In genomic region chr2:152020255-152020654, GRCm38 (mm10) we compare ENCODE assay signal across 8 mouse cellular contexts. TPM values are rescaled to one million over a fixed set of nuclear protein-coding genes. Genes with fewer than 3 reads are reported as not detected.
DNase-seq lines count a peak whose midpoint lies in the region; ATAC-seq and TF ChIP-seq lines count a peak whose summit lies in the region.

No protein-coding gene starts in this region.

- ATAC-seq in hindbrain, embryonic 13.5 days (ENCODE audit: low FRiP score) = 0 out of 2 replicates have a peak, but pooled peaks have one; percentile 34
- peak; percentile 60; the same call in 1 of the 2 replicates for ATAC-seq in neural tube, embryonic 14.5 days (ENCODE audit: low read depth)

- intact Hi-C loops in gastrocnemius, postnatal 14 days (cut with DNase I; ENCODE audit: low total_unique reads) = no loop called here

- no peak for TF ChIP-seq POLR2A in lung, adult 2 months (IDR thresholded peaks at IDR 0.05; ENCODE audit: borderline replicate concordance, extremely low read depth, low read depth, low read length)

- 22% methylated on average over 6 of the region's 6 CpGs for WGBS in hindbrain, embryonic 13.5 days
- 13% methylated on average over 6 of the region's 6 CpGs for WGBS in lung, adult 2 months
- WGBS in neural tube, embryonic 14.5 days = 16% methylated on average over 6 of the region's 6 CpGs

- H3K27ac ChIP-seq in hindbrain, embryonic 13.5 days = no peak overlapping the region
- H3K27ac ChIP-seq in neural tube, embryonic 14.5 days (ENCODE audit: low read depth, low read length) = no peak overlapping the region

- no peaks in the 10 kb centered on the region for H3K36me3 ChIP-seq in hindbrain, embryonic 13.5 days
- no peaks in the 10 kb centered on the region for H3K36me3 ChIP-seq in neural tube, embryonic 14.5 days (ENCODE audit: control insufficient read depth, insufficient read depth, low read length)

- H3K9me3 ChIP-seq in hindbrain, embryonic 13.5 days = no peaks in the 10 kb centered on the region
- no peaks in the 10 kb centered on the region for H3K9me3 ChIP-seq in neural tube, embryonic 14.5 days (ENCODE audit: control insufficient read depth, low read length)

- peaks cover 15% of the 10 kb centered on the region for H3K4me1 ChIP-seq in hindbrain, embryonic 13.5 days (replicated peaks)
- H3K4me1 ChIP-seq in lung, adult 2 months (ENCODE audit: control insufficient read depth, insufficient read depth, low read length) = no peaks in the 10 kb centered on the region
- H3K4me1 ChIP-seq in neural tube, embryonic 14.5 days (ENCODE audit: control insufficient read depth, insufficient read depth, low read length) = peaks cover 9% of the 10 kb centered on the region

- peak; percentile 78 for TF ChIP-seq CTCF in lung, adult 2 months (IDR thresholded peaks at IDR 0.05; ENCODE audit: insufficient read depth, low read length)

- H3K27me3 ChIP-seq in hindbrain, embryonic 13.5 days = no peaks in the 10 kb centered on the region
- H3K27me3 ChIP-seq in neural tube, embryonic 14.5 days (ENCODE audit: control insufficient read depth, insufficient read depth, low read length) = no peaks in the 10 kb centered on the region

- H3K4me3 ChIP-seq in hindbrain, embryonic 13.5 days = no peak overlapping the region
- H3K4me3 ChIP-seq in lung, adult 2 months (replicated peaks; ENCODE audit: extremely low read depth, low read depth, low read length) = no peak overlapping the region
- H3K4me3 ChIP-seq in neural tube, embryonic 14.5 days (ENCODE audit: low read depth, low read length) = no peak overlapping the region

- no peak overlapping the region for H3K4me2 ChIP-seq in hindbrain, embryonic 13.5 days
- H3K4me2 ChIP-seq in neural tube, embryonic 14.5 days (ENCODE audit: low read depth, low read length) = no peak overlapping the region

- peak; percentile 45 for DNase-seq in ovary, postnatal 14 days (ENCODE audit: low spot score)
- no peak for DNase-seq in ovary, postnatal 10 days (ENCODE audit: low spot score)
- DNase-seq in R1 (ENCODE audit: low read depth, low spot score) = peak; percentile 71
- DNase-seq in embryo, embryonic 10 days (ENCODE audit: low spot score) = peak; percentile 76
- peak; percentile 59 for DNase-seq in lung, adult 2 months
- DNase-seq in gastrocnemius, postnatal 14 days = no peak

- no peak overlapping the region for H3K9ac ChIP-seq in hindbrain, embryonic 13.5 days
- H3K9ac ChIP-seq in neural tube, embryonic 14.5 days (replicated peaks; ENCODE audit: low read depth, low read length) = no peak overlapping the region

RNA-seq across cellular contexts. Expression of gene Slc52a3, which starts 23.9 kb away (rescaled TPM):
- 0.55 and 1.2 TPM in 2 replicates for polyA plus RNA-seq in hindbrain, embryonic 13.5 days (2015; fragmentation: Nextera tagmentation; extraction: Ambion mirVana)
- polyA plus RNA-seq in lung, adult 2 months (2012; rRNA removed) = 34.5 and 40.5 TPM in 2 replicates
- polyA plus RNA-seq in neural tube, embryonic 14.5 days (2014; fragmentation: Nextera tagmentation; extraction: Ambion mirVana) = 0.60 and 1.2 TPM in 2 replicates
- 1 to 10 TPM; 1.3 to 1.4 TPM for total RNA-seq in gastrocnemius, postnatal 14 days (2021)

RNA-seq across cellular contexts. Expression of gene Fam110a, which starts 40.2 kb away (rescaled TPM):
- 68.1 and 71.4 TPM in 2 replicates for polyA plus RNA-seq in hindbrain, embryonic 13.5 days (2015; fragmentation: Nextera tagmentation; extraction: Ambion mirVana)
- 41.1 and 42.1 TPM in 2 replicates for polyA plus RNA-seq in lung, adult 2 months (2012; rRNA removed)
- 36.3 and 36.6 TPM in 2 replicates for polyA plus RNA-seq in neural tube, embryonic 14.5 days (2014; fragmentation: Nextera tagmentation; extraction: Ambion mirVana)
- total RNA-seq in gastrocnemius, postnatal 14 days (2021) = 1 to 10 TPM; 3.8 to 4.8 TPM

Comparison
In these comparisons a context has a peak if more than half of its experiments do, and no peak if none do; other contexts are left out.
1. DNase-seq: peak in ovary, postnatal 14 days (single experiment), R1 (single experiment), embryo, embryonic 10 days (single experiment) and lung, adult 2 months (single experiment); none in ovary, postnatal 10 days (single experiment) and gastrocnemius, postnatal 14 days (single experiment).
2. RNA of gene Slc52a3, which starts 23.9 kb away (polyA plus RNA-seq): 34.5 to 40.5 TPM in lung, adult 2 months; 0.60 to 1.2 TPM in neural tube, embryonic 14.5 days and 0.55 to 1.2 TPM in hindbrain, embryonic 13.5 days; every median in the first group is over 10 times any median in the second.